In genomic region chr11:69133566-69133922, GRCm38 (mm10) we compare ENCODE assay signal across 8 mouse cellular contexts. TPM values are rescaled to one million over a fixed set of nuclear protein-coding genes. Genes with fewer than 3 reads are reported as not detected.
DNase-seq lines count a peak whose midpoint lies in the region; ATAC-seq and TF ChIP-seq lines count a peak whose summit lies in the region.

No protein-coding gene starts in this region.

- WGBS in hindbrain, embryonic 15.5 days = 19% methylated on average over 5 of the region's 5 CpGs

- DNase-seq in embryo, embryonic 10 days (ENCODE audit: low spot score) = peak; percentile 56
- DNase-seq in embryo, embryonic 11 days = no peak
- DNase-seq in ES-E14 (ENCODE audit: low read depth, low spot score) = no peak
- DNase-seq in right cerebral cortex, postnatal 10 days (ENCODE audit: low spot score in 2 of 2) = no peak
- DNase-seq in testis, postnatal 10 days (ENCODE audit: low spot score) = no peak
- DNase-seq in testis, postnatal 14 days (ENCODE audit: low spot score) = no peak

- in situ Hi-C loops in ES-E14 (cut with MboI; ENCODE audit: low sequenced_read_pairs in 2 of 2, unreplicated experiment in 2 of 2) = no loop called here

- no peaks in the 10 kb centered on the region; the same call in none of the 2 replicates for H3K27me3 ChIP-seq in hindbrain, embryonic 15.5 days

- peaks cover 0 to 14% of the 10 kb centered on the region in 2 experiments; a peak in 1 of 4 replicates for H3K4me1 ChIP-seq in ES-E14 (ENCODE audit: control insufficient read depth in 2 of 2, insufficient read depth in 2 of 2, low read length in 2 of 2, poor library complexity in 1 of 2)
- H3K4me1 ChIP-seq in hindbrain, embryonic 15.5 days (replicated peaks) = peaks cover 7% of the 10 kb centered on the region; the same call in 1 of the 2 replicates

- ATAC-seq in hindbrain, embryonic 15.5 days (ENCODE audit: low FRiP score, low read depth) = no peak
- peak; percentile 27; the same call in 1 of the 2 replicates for ATAC-seq in megakaryocyte-erythroid progenitor cell, adult 5-6 weeks (replicated peaks; ENCODE audit: low FRiP score, low TSS enrichment, poor library complexity, severe bottlenecking)

- peak overlapping the region; percentile 59 for H3K4me2 ChIP-seq in hindbrain, embryonic 15.5 days

- H3K4me3 ChIP-seq in ES-E14 (ENCODE audit: insufficient read depth in 1 of 2, low read depth in 1 of 2, low read length in 2 of 2, poor library complexity in 1 of 2, severe bottlenecking in 1 of 2) = peak overlapping the region; percentile 58 to 63; a peak in 2 of 4 replicates
- H3K4me3 ChIP-seq in hindbrain, embryonic 15.5 days = peak overlapping the region; percentile 41

- no peaks in the 10 kb centered on the region for H3K36me3 ChIP-seq in ES-E14 (ENCODE audit: control insufficient read depth, insufficient read depth, low read length, poor library complexity, severe bottlenecking)
- H3K36me3 ChIP-seq in hindbrain, embryonic 15.5 days = no peaks in the 10 kb centered on the region

- H3K9me3 ChIP-seq in ES-E14 (ENCODE audit: control insufficient read depth, insufficient read depth, low read depth, low read length) = no peaks in the 10 kb centered on the region
- H3K9me3 ChIP-seq in hindbrain, embryonic 15.5 days = no peaks in the 10 kb centered on the region

- no peak overlapping the region for H3K9ac ChIP-seq in ES-E14 (ENCODE audit: insufficient read depth, low read depth, low read length, poor library complexity, severe bottlenecking)
- no peak overlapping the region for H3K9ac ChIP-seq in hindbrain, embryonic 15.5 days

- H3K27ac ChIP-seq in ES-E14 (ENCODE audit: insufficient read depth, low read depth, low read length, poor library complexity, severe bottlenecking) = no peak overlapping the region
- H3K27ac ChIP-seq in hindbrain, embryonic 15.5 days (replicated peaks) = 0 out of 2 replicates have a peak overlapping the region, but pooled peaks have one; percentile 63

TF ChIP-seq in ES-E14, 5 proteins besides CTCF, POLR2A, EP300 and RAD21:
- TF ChIP-seq ZC3H11A (IDR thresholded peaks at IDR 0.05; ENCODE audit: borderline replicate concordance, low read depth, low read length) = 0 out of 2 replicates have a peak, but pooled peaks have one; percentile 0
- TF ChIP-seq MAFK (IDR thresholded peaks at IDR 0.05; ENCODE audit: insufficient read depth, low read depth, low read length) = peak; percentile 17; the same call in 1 of the 2 replicates
- no peak for TF ChIP-seq ZNF384 (IDR thresholded peaks at IDR 0.05; ENCODE audit: low read depth, low read length)

RNA-seq across cellular contexts. Expression of gene Aloxe3, which starts 7.8 kb away (rescaled TPM):
- total RNA-seq in ES-E14 (2012; rRNA removed) = 0.49 and 1.4 TPM in 2 replicates
- 4.7 and 6.5 TPM in 2 replicates for polyA plus RNA-seq in hindbrain, embryonic 15.5 days (2015; fragmentation: Nextera tagmentation; extraction: Ambion mirVana)
- total RNA-seq in megakaryocyte-erythroid progenitor cell, adult 5-6 weeks (2014; fragmentation: Nextera tagmentation) = not detected in 2 replicates
- total RNA-seq in megakaryocyte-erythroid progenitor cell, adult 5-6 weeks (2017) = not detected in 2 replicates

RNA-seq across cellular contexts. Expression of gene 9130213A22Rik, which starts 11.2 kb away (rescaled TPM):
- total RNA-seq in ES-E14 (2012; rRNA removed) = not detected in 2 replicates
- polyA plus RNA-seq in hindbrain, embryonic 15.5 days (2015; fragmentation: Nextera tagmentation; extraction: Ambion mirVana) = 0.40 and 0.42 TPM in 2 replicates
- not detected in 2 replicates for total RNA-seq in megakaryocyte-erythroid progenitor cell, adult 5-6 weeks (2014; fragmentation: Nextera tagmentation)
- total RNA-seq in megakaryocyte-erythroid progenitor cell, adult 5-6 weeks (2017) = not detected in 2 replicates

RNA-seq across cellular contexts. Expression of gene Hes7, which starts 13.3 kb away (rescaled TPM):
- not detected in 2 replicates for total RNA-seq in ES-E14 (2012; rRNA removed)
- polyA plus RNA-seq in hindbrain, embryonic 15.5 days (2015; fragmentation: Nextera tagmentation; extraction: Ambion mirVana) = 0.87 and 0.98 TPM in 2 replicates
- total RNA-seq in megakaryocyte-erythroid progenitor cell, adult 5-6 weeks (2014; fragmentation: Nextera tagmentation) = not detected in 2 replicates
- not detected in 2 replicates for total RNA-seq in megakaryocyte-erythroid progenitor cell, adult 5-6 weeks (2017)

RNA-seq across cellular contexts. Expression of gene Alox12b, which starts 23.2 kb away (rescaled TPM):
- total RNA-seq in ES-E14 (2012; rRNA removed) = 0.21 and 0.22 TPM in 2 replicates
- polyA plus RNA-seq in hindbrain, embryonic 15.5 days (2015; fragmentation: Nextera tagmentation; extraction: Ambion mirVana) = 0.35 and 0.72 TPM in 2 replicates
- not detected in 2 replicates for total RNA-seq in megakaryocyte-erythroid progenitor cell, adult 5-6 weeks (2014; fragmentation: Nextera tagmentation)
- total RNA-seq in megakaryocyte-erythroid progenitor cell, adult 5-6 weeks (2017) = not detected in 2 replicates

RNA-seq across cellular contexts. Expression of gene Per1, which starts 38.5 kb away (rescaled TPM):
- 6.0 and 8.6 TPM in 2 replicates for total RNA-seq in ES-E14 (2012; rRNA removed)
- 10.0 and 10.1 TPM in 2 replicates for polyA plus RNA-seq in hindbrain, embryonic 15.5 days (2015; fragmentation: Nextera tagmentation; extraction: Ambion mirVana)
- 11.3 and 17.6 TPM in 2 replicates for total RNA-seq in megakaryocyte-erythroid progenitor cell, adult 5-6 weeks (2014; fragmentation: Nextera tagmentation)
- 4.7 and 12.5 TPM in 2 replicates for total RNA-seq in megakaryocyte-erythroid progenitor cell, adult 5-6 weeks (2017)
